Mouse (Mus musculus): ENCODE data around the gene Ndrg4.
"Not testable (repeated sequence)": the region's sequence is repeated elsewhere in the genome, so short reads cannot be mapped to it uniquely, and the experiment has no call there.

Gene Ndrg4

DNA sequence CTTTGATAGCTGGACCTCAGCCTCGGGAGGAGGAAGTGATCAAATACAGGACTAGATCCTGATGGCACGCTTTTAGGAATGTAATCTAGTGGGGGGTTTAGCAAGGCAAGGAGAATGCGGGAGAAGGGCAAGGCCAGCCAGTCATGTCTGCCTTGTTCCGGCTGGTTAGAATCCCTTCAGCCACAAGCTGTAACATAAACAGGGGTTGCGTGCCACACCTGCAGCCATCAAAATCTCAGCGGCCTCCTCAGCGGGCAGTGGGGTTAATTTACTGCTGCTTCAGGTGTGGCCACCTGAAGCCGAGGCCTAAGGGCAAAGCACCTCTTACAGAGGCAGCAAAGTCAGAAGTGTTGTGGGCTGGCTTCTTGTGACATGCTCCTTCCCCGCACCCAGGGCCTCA lies at the start of gene Ndrg4:
Gene Ndrg4, plus strand, starts transcription at position 350 of the 400 bp plus-strand sequence.
- no peak for DNase-seq

DNA sequence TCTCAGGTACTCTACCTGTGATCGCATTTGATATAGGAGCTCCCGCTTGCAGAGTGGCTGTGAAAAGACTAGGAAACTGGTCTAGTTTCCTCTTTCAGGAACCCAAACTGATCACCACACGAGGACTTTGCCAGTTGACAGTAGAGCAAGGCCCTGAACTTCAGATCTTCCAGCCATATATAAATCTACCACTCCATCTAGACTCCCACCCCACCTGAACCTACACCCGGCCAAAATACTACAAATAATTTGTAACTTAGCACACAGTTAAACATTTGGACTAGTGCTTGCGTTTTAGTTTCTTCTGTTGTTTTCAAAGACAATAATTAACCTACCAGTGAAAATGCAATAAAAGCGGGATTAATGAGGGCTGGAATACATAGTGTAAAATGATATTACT lies 43.9 kb upstream of the Ndrg4 start:
- no peak for DNase-seq

GRCm38 (mm10) chr8:95633262-95634062 lies 43.3 kb upstream of the Ndrg4 start, which contains the start of gene Gins3:
Gene Gins3 (plus strand): TSS chr8:95633453.
- DNase-seq = peak; percentile 91

- DNase-seq = no peak
Observed at GRCm38 (mm10) chr8:95634063-95634340, 42.8 kb upstream of the Ndrg4 start.

- DNase-seq = no peak
Observed at GRCm38 (mm10) chr8:95644942-95645341, 31.8 kb upstream of the Ndrg4 start.

- DNase-seq = no peak
Observed at GRCm38 (mm10) chr8:95648251-95648650, 28.5 kb upstream of the Ndrg4 start.

GRCm38 (mm10) chr8:95653351-95653750 lies 23.4 kb upstream of the Ndrg4 start:
- DNase-seq = no peak

DNA sequence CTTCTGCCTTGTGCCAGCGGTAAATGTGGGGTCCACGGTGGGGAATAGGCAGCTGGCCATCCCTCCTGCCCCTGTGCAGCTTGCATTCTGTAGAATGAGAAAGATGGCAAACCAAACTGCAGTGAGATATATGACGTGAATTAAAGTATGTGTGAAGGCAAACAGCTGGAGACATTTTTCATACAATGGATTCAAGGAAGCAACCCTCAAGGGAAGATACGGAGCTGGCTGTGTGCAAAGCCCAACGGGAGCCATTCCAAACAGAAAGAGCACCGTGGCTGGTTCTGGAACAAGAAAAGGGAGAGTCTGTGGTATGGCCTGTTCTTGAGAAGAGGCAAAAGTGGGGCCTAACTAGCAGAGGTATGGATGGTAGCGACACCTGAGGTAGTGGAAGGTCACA lies 20.9 kb upstream of the Ndrg4 start:
- no peak for DNase-seq

DNA sequence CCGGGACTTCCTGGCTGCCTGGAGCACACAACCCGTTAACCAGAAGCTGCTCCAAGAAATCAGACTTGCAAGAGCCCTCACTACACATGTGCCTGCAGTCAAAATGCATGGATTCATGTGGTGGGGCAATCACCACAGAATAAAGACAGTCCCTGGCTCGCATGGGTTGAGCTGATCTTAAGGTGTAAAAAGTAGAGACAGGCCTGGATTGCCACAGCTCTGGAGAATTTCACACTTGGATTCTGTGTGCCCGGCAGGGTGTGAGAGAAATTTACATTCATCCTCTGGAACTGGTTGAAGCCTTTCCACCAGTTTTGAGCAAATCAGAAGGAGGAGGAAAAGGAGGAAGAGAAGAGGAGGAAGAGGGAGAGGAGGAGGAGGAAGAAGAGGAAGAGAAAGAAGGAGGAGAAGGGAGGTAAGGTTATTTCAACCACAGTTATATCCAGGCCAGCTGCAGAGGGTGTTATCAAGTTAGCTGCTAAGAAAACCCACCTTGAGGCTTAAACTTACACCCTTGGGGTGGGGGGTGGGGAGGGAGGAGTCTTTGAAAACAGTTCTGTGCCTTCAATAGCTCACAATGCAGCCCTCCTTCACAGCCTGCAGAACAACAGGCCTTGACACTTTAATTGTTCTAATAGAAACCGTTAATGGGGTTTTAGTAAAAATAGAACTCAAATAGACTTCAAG lies 20.3 kb upstream of the Ndrg4 start:
- DNase-seq = no peak

- DNase-seq = no peak
Observed at GRCm38 (mm10) chr8:95657523-95657922, 19.3 kb upstream of the Ndrg4 start.

DNA sequence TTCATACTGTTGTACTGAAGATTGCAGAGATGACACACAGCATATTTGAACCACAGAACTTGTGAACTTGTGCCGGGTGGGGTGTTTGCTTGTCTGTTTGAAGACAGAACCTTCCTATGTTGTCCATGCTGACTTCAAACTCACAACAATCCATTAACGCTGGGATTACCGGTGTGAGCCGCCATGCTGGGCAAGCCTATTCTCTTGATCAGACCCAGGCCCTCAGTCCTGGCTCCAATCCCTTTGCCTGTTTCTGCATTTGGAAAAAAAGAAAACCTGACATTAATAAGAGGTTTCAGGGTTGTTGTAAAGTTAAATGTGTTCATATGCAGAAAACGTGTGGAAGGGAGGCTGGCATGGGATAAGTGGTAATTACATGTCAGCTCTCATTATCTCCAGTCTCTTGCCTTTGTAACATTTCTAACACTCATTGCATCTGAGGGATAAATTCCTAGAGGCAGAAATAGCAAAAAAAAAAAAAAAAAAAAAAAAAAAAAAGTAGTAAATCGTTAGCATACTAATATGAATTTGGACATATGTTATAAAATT lies 16.4 kb upstream of the Ndrg4 start:
- no peak for DNase-seq

GRCm38 (mm10) chr8:95661085-95661484 lies 15.7 kb upstream of the Ndrg4 start:
- DNase-seq = no peak

DNA sequence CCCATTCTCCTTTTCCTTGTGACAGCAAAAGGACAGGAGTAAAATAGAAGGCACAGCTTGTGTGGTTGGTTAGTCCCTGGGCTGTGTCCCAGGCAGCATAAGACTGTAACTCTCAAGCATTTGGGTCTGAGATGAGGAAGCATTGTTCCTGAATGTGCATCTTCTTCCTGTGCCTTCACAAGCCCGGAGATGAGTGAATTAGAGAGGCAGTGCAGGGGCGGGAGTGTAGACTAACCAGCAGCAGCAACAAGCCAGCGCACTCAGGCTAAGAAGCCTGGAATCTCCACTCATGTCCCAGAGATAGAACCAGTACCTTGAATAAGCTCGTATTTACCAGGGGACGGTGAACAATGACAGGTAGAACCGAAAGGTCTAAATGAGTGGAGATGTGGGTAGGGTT lies 15.2 kb upstream of the Ndrg4 start:
- no peak for DNase-seq

GRCm38 (mm10) chr8:95662885-95663598 lies 13.7 kb upstream of the Ndrg4 start:
- no peak for DNase-seq

DNA sequence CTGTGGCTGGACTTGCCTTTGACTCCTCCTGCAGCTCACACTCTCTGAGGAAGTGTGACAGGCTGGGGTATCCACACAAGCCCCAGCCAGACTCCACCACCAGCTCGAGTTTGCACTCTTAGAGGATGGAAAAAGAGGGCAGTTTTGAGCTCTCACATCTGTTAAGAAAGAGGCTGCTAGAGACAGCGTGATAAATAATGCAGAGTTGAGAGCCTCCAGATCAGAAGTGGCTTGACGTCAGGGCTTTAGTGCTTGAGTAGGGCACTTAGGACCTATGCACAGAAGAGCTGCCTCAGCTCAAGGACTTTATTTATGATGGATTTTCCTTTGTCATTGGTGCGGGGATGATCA lies 13.2 kb upstream of the Ndrg4 start:
- no peak for DNase-seq

GRCm38 (mm10) chr8:95665813-95666452 lies 10.8 kb upstream of the Ndrg4 start:
- DNase-seq = not testable (repeated sequence)

- DNase-seq = no peak
Observed at GRCm38 (mm10) chr8:95668163-95668958, 8.4 kb upstream of the Ndrg4 start.

- no peak for DNase-seq
Observed at GRCm38 (mm10) chr8:95669967-95670366, 6.8 kb upstream of the Ndrg4 start.

DNA sequence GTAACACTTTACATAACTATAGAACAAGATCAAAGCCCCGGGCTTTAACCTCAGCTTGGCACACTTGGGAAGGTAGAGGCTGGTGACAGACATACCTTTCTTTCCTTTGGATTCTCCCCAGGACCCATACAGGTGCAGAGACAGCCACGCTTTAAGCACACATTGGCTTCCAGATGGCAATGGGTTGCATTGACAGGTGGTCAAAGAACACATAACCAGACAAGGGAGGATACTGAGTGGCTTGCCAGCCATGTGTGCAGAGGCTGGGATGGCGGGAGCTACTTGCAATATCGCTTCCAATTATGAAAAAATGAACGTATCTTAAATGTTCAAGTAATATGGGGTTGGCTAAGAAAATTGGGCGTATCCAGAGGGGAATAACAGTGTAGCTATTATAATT lies 4.9 kb upstream of the Ndrg4 start:
- DNase-seq = no peak

DNA sequence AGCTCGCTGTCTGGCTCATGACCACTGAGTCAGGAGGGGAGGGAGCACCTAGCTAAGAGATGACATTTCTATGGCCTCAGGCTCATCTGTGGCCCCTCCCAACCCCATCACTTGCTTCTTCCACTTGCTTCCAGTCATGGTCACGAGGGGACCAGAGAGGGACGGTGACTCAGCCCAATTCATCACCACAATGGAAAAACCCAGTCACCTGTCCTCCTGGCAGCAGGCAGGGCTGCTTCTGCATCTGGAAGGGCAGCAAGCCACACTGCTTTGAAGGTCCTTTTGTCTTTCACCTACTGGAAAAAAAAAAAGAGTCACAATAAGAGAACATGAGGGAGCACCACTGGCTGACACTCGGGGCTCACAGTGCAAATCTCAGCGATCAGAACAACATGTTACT lies 4.0 kb upstream of the Ndrg4 start:
- DNase-seq = no peak

GRCm38 (mm10) chr8:95677591-95678023 lies 827 bp downstream of the Ndrg4 start:
- no peak for DNase-seq

- DNase-seq = no peak
Observed at GRCm38 (mm10) chr8:95678024-95678611, 1.3 kb downstream of the Ndrg4 start.

Data from lung, postnatal 14 days (tissue).